Mouse (Mus musculus): Measurements from ENCODE around the gene Myoz1.

DNA sequence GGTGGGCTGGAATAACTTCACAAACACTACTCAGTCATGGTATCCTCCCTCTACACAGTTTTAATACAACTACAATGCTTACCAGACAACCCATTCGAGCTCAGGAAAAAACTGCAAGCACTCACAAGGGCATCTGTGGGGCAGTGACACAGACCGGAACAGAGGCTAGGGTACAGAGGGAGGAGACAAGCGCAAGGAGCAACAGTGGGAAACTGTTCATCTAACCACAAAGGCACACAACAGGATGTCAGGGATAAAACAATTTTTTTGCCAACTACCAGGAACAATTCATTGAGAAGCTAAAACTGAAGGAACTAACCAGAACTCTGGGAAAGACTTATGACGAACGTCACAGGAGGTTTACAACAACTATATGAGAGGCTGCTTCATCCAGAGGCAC, 38.1 kb downstream of the Myoz1 start:
- TF ChIP-seq CTCF (IDR thresholded peaks at IDR 0.05; ENCODE audit: control insufficient read depth, insufficient read depth, insufficient read length) (no peak), MYOG (IDR thresholded peaks at IDR 0.05; ENCODE audit: control insufficient read depth, extremely low read depth, insufficient read length) (no peak), MYOD1 (IDR thresholded peaks at IDR 0.05; ENCODE audit: control insufficient read depth, insufficient read length, low read depth) (no peak), USF1 (IDR thresholded peaks at IDR 0.05; ENCODE audit: low read depth) (no peak), CEBPB (IDR thresholded peaks at IDR 0.05; ENCODE audit: low read depth) (no peak), MAX (IDR thresholded peaks at IDR 0.05) (no peak), FOSL1 (IDR thresholded peaks at IDR 0.05; ENCODE audit: insufficient read depth, low read length, poor library complexity, severe bottlenecking) (no peak)

All from C2C12 (cell line).